Mouse (Mus musculus): ENCODE measurements at regions not wholly inside any gene's neighbourhood (a gene's known extent, or its start where the extent isn't known, plus 50 kb on each side); places are given as distances from the start of the nearest gene placed in this dataset.

GRCm38 (mm10) chr3:21655301-21655700 is 421.2 kb upstream of the Tbl1xr1 start:
- H3K4me3 ChIP-seq (ENCODE audit: low read depth, low read length) = no peak overlapping the region

DNA sequence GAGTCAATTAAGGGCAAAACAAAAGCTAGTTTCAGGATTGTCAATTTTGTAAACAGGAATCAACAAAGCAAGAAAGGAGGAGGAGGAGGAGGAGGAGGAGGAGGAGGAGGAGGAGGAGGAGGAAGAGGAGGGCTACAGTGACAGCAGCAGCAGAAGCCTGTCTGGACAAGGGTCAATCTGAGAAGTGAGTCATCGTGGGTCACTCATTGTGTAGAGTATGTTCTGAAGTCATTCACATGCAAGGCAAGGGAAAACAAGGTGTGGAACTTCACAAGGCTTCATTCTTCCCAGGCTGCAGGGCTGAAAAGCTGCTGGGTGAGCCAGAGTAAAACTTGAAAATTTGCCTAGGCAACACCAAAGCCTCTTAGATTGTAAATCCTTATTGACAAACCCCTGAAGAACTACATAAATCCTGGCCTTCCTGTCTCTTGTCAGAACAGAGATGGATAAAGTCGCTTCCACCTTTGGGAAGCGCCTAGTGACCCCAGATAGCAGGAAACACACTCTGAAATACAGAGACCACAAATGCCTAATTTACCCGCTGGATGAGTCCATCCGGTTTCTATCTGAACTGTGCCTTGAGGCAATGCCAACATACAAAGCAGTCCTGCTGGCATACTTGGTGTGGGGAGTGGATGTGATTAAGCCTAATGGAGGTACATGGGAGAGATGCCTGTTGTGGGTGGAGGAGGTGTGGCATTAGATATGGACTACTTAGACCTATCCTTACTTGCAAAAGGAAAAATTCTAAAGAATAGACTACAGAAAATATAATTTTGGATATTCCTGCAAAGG is 408.9 kb upstream of the Tbl1xr1 start:
- Histone ChIP-seq H3K4me1 (replicated peaks; ENCODE audit: control insufficient read depth, insufficient read depth) (peaks cover 3% of the 10 kb centered on the region; the same call in 1 of the 2 replicates), H3K4me2 (replicated peaks; ENCODE audit: low read depth) (no peak overlapping the region), H3K36me3 (ENCODE audit: control insufficient read depth, insufficient read depth, low read length) (no peaks in the 10 kb centered on the region), H3K9me3 (ENCODE audit: control insufficient read depth, low read length) (no peaks in the 10 kb centered on the region), H3K4me3 (ENCODE audit: low read depth, low read length) (no peak overlapping the region), H3K9ac (ENCODE audit: low read length) (no peak overlapping the region), H3K27me3 (ENCODE audit: control insufficient read depth, insufficient read depth, low read length) (no peaks in the 10 kb centered on the region), H3K27ac (replicated peaks) (peak overlapping the region; percentile 75)
- DNase-seq (ENCODE audit: low spot score) (peak; percentile 45), ATAC-seq (ENCODE audit: low FRiP score, low TSS enrichment) (peak; percentile 91)
- TF ChIP-seq EP300 (optimal IDR thresholded peaks at IDR 0.05) (no peak), CTCF (IDR thresholded peaks at IDR 0.05; ENCODE audit: low read depth) (no peak)
- 55% methylated on average over 5 of the region's 5 CpGs for WGBS

More at GRCm38 (mm10) chr3:21655301-21655700, 421.2 kb upstream of the Tbl1xr1 start:
- ATAC-seq (ENCODE audit: low FRiP score, low TSS enrichment) (no peak), DNase-seq (ENCODE audit: low spot score) (no peak)
- Histone ChIP-seq H3K4me2 (replicated peaks; ENCODE audit: low read depth) (no peak overlapping the region), H3K36me3 (ENCODE audit: control insufficient read depth, insufficient read depth, low read length) (no peaks in the 10 kb centered on the region), H3K27me3 (ENCODE audit: control insufficient read depth, insufficient read depth, low read length) (no peaks in the 10 kb centered on the region), H3K27ac (replicated peaks) (no peak overlapping the region), H3K9me3 (ENCODE audit: control insufficient read depth, low read length) (peaks cover 2% of the 10 kb centered on the region; the same call in 1 of the 2 replicates), H3K9ac (ENCODE audit: low read length) (no peak overlapping the region), H3K4me1 (replicated peaks; ENCODE audit: control insufficient read depth, insufficient read depth) (no peaks in the 10 kb centered on the region)
- 73% methylated on average over 2 of the region's 2 CpGs for WGBS
- TF ChIP-seq EP300 (optimal IDR thresholded peaks at IDR 0.05) = no peak
- no peak for TF ChIP-seq CTCF (IDR thresholded peaks at IDR 0.05; ENCODE audit: low read depth)

- H3K4me3 ChIP-seq (ENCODE audit: low read depth, low read length) = no peak overlapping the region
- no peaks in the 10 kb centered on the region for H3K36me3 ChIP-seq (ENCODE audit: control insufficient read depth, insufficient read depth, low read length)
- no peaks in the 10 kb centered on the region for H3K9me3 ChIP-seq (ENCODE audit: control insufficient read depth, low read length)
- no peaks in the 10 kb centered on the region for H3K27me3 ChIP-seq (ENCODE audit: control insufficient read depth, insufficient read depth, low read length)
- no peak for ATAC-seq (ENCODE audit: low FRiP score, low TSS enrichment)
- no peak overlapping the region for H3K9ac ChIP-seq (ENCODE audit: low read length)
- no peak overlapping the region for H3K4me2 ChIP-seq (replicated peaks; ENCODE audit: low read depth)
- peak overlapping the region; percentile 46; the same call in 1 of the 2 replicates for H3K27ac ChIP-seq (replicated peaks)
- 46% methylated on average over 2 of the region's 2 CpGs for WGBS
- DNase-seq (ENCODE audit: low spot score) = no peak
- no peak for TF ChIP-seq CTCF (IDR thresholded peaks at IDR 0.05; ENCODE audit: low read depth)
- TF ChIP-seq EP300 (optimal IDR thresholded peaks at IDR 0.05) = no peak
- peaks cover 3% of the 10 kb centered on the region; the same call in 1 of the 2 replicates for H3K4me1 ChIP-seq (replicated peaks; ENCODE audit: control insufficient read depth, insufficient read depth)
Measured at GRCm38 (mm10) chr3:21671885-21672284, 404.6 kb upstream of the Tbl1xr1 start.

- 50% methylated on average over 2 of the region's 2 CpGs for WGBS
- Histone ChIP-seq H3K27ac (replicated peaks) (no peak overlapping the region), H3K27me3 (ENCODE audit: control insufficient read depth, insufficient read depth, low read length) (no peaks in the 10 kb centered on the region), H3K4me2 (replicated peaks; ENCODE audit: low read depth) (no peak overlapping the region), H3K4me1 (replicated peaks; ENCODE audit: control insufficient read depth, insufficient read depth) (peaks cover 3% of the 10 kb centered on the region; the same call in 1 of the 2 replicates), H3K9ac (ENCODE audit: low read length) (no peak overlapping the region), H3K4me3 (ENCODE audit: low read depth, low read length) (no peak overlapping the region), H3K9me3 (ENCODE audit: control insufficient read depth, low read length) (no peaks in the 10 kb centered on the region), H3K36me3 (ENCODE audit: control insufficient read depth, insufficient read depth, low read length) (no peaks in the 10 kb centered on the region)
- no peak for DNase-seq (ENCODE audit: low spot score)
- peak; percentile 37; the same call in 1 of the 2 replicates for ATAC-seq (ENCODE audit: low FRiP score, low TSS enrichment)
- no peak for TF ChIP-seq EP300 (optimal IDR thresholded peaks at IDR 0.05)
- no peak for TF ChIP-seq CTCF (IDR thresholded peaks at IDR 0.05; ENCODE audit: low read depth)
Measured at GRCm38 (mm10) chr3:21672492-21672891, 404.0 kb upstream of the Tbl1xr1 start.

DNA sequence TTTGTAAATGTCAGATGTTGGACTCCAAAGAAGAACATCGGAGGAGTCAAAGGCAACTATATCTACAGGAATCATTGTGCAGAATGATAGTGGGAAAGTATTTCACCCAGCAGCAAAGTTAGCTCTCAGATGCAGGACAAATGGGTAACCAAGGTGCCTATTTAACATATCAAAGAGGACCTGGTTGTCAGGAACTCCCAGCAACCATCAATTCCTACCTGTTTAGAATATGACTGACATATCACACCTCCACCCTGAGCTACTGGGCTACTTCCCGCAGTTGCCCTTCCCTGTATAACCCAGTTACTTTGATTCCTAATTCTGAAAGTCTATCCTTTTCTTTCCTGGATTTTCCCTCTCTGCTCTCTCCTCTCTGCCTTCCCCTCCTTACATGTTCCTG is 403.0 kb upstream of the Tbl1xr1 start:
- WGBS = 86% methylated on average over 2 of the region's 2 CpGs
- TF ChIP-seq CTCF (IDR thresholded peaks at IDR 0.05; ENCODE audit: low read depth) (no peak), EP300 (optimal IDR thresholded peaks at IDR 0.05) (no peak)
- no peak for ATAC-seq (ENCODE audit: low FRiP score, low TSS enrichment)

DNA sequence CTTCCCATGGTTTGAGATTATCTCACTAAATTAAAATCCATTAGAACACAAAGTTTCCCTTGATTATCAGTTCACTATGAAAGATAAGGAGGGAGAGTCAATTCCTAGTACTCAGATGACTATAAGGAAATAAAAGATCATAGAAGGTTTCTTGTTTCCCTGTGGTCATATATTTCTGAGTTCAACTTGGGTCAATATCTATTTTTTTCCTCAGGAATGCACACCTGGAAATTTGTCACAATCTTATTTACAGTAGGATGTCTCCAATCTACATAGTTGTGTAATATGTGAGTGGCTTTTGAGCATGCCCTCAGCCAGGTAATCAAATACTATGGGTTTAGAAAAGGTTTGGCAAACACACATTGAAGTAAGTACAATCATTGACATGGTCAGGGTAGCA is 398.2 kb upstream of the Tbl1xr1 start:
- TF ChIP-seq EP300 (optimal IDR thresholded peaks at IDR 0.05) (no peak), CTCF (IDR thresholded peaks at IDR 0.05; ENCODE audit: low read depth) (no peak)
- Histone ChIP-seq H3K9ac (ENCODE audit: low read length) (no peak overlapping the region), H3K27me3 (ENCODE audit: control insufficient read depth, insufficient read depth, low read length) (no peaks in the 10 kb centered on the region), H3K4me1 (replicated peaks; ENCODE audit: control insufficient read depth, insufficient read depth) (no peaks in the 10 kb centered on the region), H3K4me3 (ENCODE audit: low read depth, low read length) (no peak overlapping the region), H3K36me3 (ENCODE audit: control insufficient read depth, insufficient read depth, low read length) (no peaks in the 10 kb centered on the region), H3K27ac (replicated peaks) (no peak overlapping the region), H3K9me3 (ENCODE audit: control insufficient read depth, low read length) (no peaks in the 10 kb centered on the region), H3K4me2 (replicated peaks; ENCODE audit: low read depth) (no peak overlapping the region)
- DNase-seq (ENCODE audit: low spot score) = no peak
- peak; percentile 26; the same call in 1 of the 2 replicates for ATAC-seq (ENCODE audit: low FRiP score, low TSS enrichment)

More for the DNA sequence above, 403.0 kb upstream of the Tbl1xr1 start:
- Histone ChIP-seq H3K27me3 (ENCODE audit: control insufficient read depth, insufficient read depth, low read length) (no peaks in the 10 kb centered on the region), H3K9me3 (ENCODE audit: control insufficient read depth, low read length) (no peaks in the 10 kb centered on the region), H3K4me3 (ENCODE audit: low read depth, low read length) (no peak overlapping the region), H3K9ac (ENCODE audit: low read length) (no peak overlapping the region), H3K36me3 (ENCODE audit: control insufficient read depth, insufficient read depth, low read length) (no peaks in the 10 kb centered on the region), H3K4me1 (replicated peaks; ENCODE audit: control insufficient read depth, insufficient read depth) (peaks cover 3% of the 10 kb centered on the region; the same call in 1 of the 2 replicates), H3K27ac (replicated peaks) (no peak overlapping the region), H3K4me2 (replicated peaks; ENCODE audit: low read depth) (no peak overlapping the region)
- no peak for DNase-seq (ENCODE audit: low spot score)
